Comparison of ENCODE assay signal across 8 mouse cellular contexts in the genomic region with DNA sequence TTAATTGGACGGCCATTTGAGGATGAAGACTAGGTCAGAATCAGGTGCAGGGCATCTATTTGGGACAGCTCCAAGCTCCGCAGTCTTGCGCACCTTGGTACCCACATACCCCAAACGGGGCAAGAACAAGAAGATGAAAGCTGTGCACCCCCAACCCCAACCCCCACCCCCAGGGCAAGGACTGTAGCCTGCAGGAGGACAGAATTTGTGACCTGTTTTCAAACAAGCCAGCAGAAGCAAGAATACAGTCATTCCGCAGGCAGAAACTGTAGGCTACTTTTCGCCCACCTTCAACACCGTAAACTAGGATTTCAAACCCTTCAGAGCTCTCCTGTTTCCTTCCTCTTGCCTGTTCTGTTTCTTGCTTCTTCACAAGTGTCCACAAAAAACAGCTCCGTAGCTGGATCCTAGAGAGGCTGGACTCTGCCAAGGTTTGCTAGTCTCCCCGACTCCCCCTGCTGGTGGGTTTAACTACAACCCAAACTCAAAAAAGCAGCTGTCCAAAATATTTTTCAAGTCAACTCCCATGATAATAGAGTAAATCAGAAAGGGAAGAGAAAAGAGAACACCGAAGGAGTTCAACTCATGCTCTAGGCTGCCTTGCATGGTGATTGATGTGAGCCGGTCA.
A peak's percentile ranks its signal among the peaks of the same experiment; 100 is the strongest.
DNase-seq lines count a peak whose midpoint lies in the region; ATAC-seq and TF ChIP-seq lines count a peak whose summit lies in the region.

No protein-coding gene starts in this region.

- peak; percentile 70 for TF ChIP-seq CTCF in midbrain, postnatal 0 days (IDR thresholded peaks at IDR 0.05)

- no peaks in the 10 kb centered on the region for H3K27me3 ChIP-seq in embryonic facial prominence, embryonic 11.5 days (ENCODE audit: control insufficient read depth, insufficient read depth, low read length)
- H3K27me3 ChIP-seq in hindbrain, embryonic 16.5 days (replicated peaks; ENCODE audit: control insufficient read depth, insufficient read depth, low read length): no peaks in the 10 kb centered on the region
- no peaks in the 10 kb centered on the region for H3K27me3 ChIP-seq in midbrain, postnatal 0 days (ENCODE audit: insufficient read depth, low read length)

- no peak overlapping the region for H3K4me2 ChIP-seq in embryonic facial prominence, embryonic 11.5 days (ENCODE audit: low read depth, low read length)
- no peak overlapping the region for H3K4me2 ChIP-seq in hindbrain, embryonic 16.5 days (ENCODE audit: low read length)
- H3K4me2 ChIP-seq in midbrain, postnatal 0 days (ENCODE audit: low read depth, low read length, poor library complexity, severe bottlenecking): no peak overlapping the region

- H3K9me3 ChIP-seq in embryonic facial prominence, embryonic 11.5 days (replicated peaks; ENCODE audit: control insufficient read depth, low read length): no peaks in the 10 kb centered on the region
- H3K9me3 ChIP-seq in hindbrain, embryonic 16.5 days (ENCODE audit: control insufficient read depth, low read length): no peaks in the 10 kb centered on the region
- no peaks in the 10 kb centered on the region for H3K9me3 ChIP-seq in midbrain, postnatal 0 days (ENCODE audit: low read length)

- no peak overlapping the region for H3K4me3 ChIP-seq in embryonic facial prominence, embryonic 11.5 days (ENCODE audit: low read depth, low read length)
- no peak overlapping the region for H3K4me3 ChIP-seq in hindbrain, embryonic 16.5 days (ENCODE audit: low read length)
- H3K4me3 ChIP-seq in midbrain, postnatal 0 days (ENCODE audit: low read depth, low read length): no peak overlapping the region

- peak; percentile 17 for DNase-seq in cerebellum, adult 11 months
- no peak for DNase-seq in cerebellum, adult 9-11 months
- DNase-seq in embryonic facial prominence, embryonic 11.5 days (ENCODE audit: low spot score): peak; percentile 83
- peak; percentile 43 for DNase-seq in left cerebral cortex, adult 11 months (ENCODE audit: low spot score)
- peak; percentile 77 for DNase-seq in midbrain, postnatal 0 days (ENCODE audit: low spot score)
- peak; percentile 84 for DNase-seq in thymus, postnatal 4 days

- no peaks in the 10 kb centered on the region for H3K36me3 ChIP-seq in embryonic facial prominence, embryonic 11.5 days (replicated peaks; ENCODE audit: control insufficient read depth, insufficient read depth, low read depth, low read length)
- no peaks in the 10 kb centered on the region for H3K36me3 ChIP-seq in hindbrain, embryonic 16.5 days (ENCODE audit: control insufficient read depth, insufficient read depth, low read length)
- H3K36me3 ChIP-seq in midbrain, postnatal 0 days (ENCODE audit: insufficient read depth, low read length): no peaks in the 10 kb centered on the region

- peak; percentile 40 for ATAC-seq in activated CD4-positive, CD25-positive, alpha-beta regulatory T cell, adult 4 months
- no peak for ATAC-seq in embryonic facial prominence, embryonic 11.5 days (replicated peaks; ENCODE audit: insufficient number of reproducible peaks, low FRiP score, low TSS enrichment, low read depth)
- ATAC-seq in hindbrain, embryonic 16.5 days: no peak
- ATAC-seq in midbrain, postnatal 0 days (ENCODE audit: low FRiP score): no peak

- no peaks in the 10 kb centered on the region; the same call in 1 of the 2 replicates for H3K4me1 ChIP-seq in embryonic facial prominence, embryonic 11.5 days (ENCODE audit: control insufficient read depth, insufficient read depth, low read length)
- H3K4me1 ChIP-seq in hindbrain, embryonic 16.5 days (ENCODE audit: control insufficient read depth, insufficient read depth, low read depth, low read length): peaks cover 5% of the 10 kb centered on the region
- 0 out of 2 replicates have a peak, but pooled peaks cover 3% of the 10 kb centered on the region for H3K4me1 ChIP-seq in midbrain, postnatal 0 days (ENCODE audit: insufficient read depth, low read length)

- no peak overlapping the region for H3K9ac ChIP-seq in embryonic facial prominence, embryonic 11.5 days (replicated peaks; ENCODE audit: low read length)
- H3K9ac ChIP-seq in hindbrain, embryonic 16.5 days (ENCODE audit: low read depth, low read length): no peak overlapping the region
- no peak overlapping the region for H3K9ac ChIP-seq in midbrain, postnatal 0 days (replicated peaks; ENCODE audit: low read length, poor library complexity, severe bottlenecking)

- no peak overlapping the region for H3K27ac ChIP-seq in embryonic facial prominence, embryonic 11.5 days (replicated peaks; ENCODE audit: low read depth, low read length)
- H3K27ac ChIP-seq in hindbrain, embryonic 16.5 days (ENCODE audit: low read depth, low read length): peak overlapping the region; percentile 18; the same call in 1 of the 2 replicates
- peak overlapping the region; percentile 32; the same call in 1 of the 2 replicates for H3K27ac ChIP-seq in midbrain, postnatal 0 days (ENCODE audit: low read depth, low read length)

- 64% methylated on average over 11 of the region's 11 CpGs for WGBS in embryonic facial prominence, embryonic 11.5 days
- WGBS in hindbrain, embryonic 16.5 days: 70% methylated on average over 11 of the region's 11 CpGs
- WGBS in midbrain, postnatal 0 days: 60% methylated on average over 11 of the region's 11 CpGs
